Mouse (Mus musculus) erythroid progenitor cell, adult 5-6 weeks (primary cell): ENCODE measurements around the gene Gpr173. TPM values are rescaled to one million over a fixed set of nuclear protein-coding genes. Genes with fewer than 3 reads are reported as not detected.
"Not testable (repeated sequence)": the region's sequence is repeated elsewhere in the genome, so short reads cannot be mapped to it uniquely, and the experiment has no call there.

Source experiments
- ATAC-seq: replicated peaks from 2 replicates; pipeline ENCODE4 v1.8.0; 2016; ENCODE audit warnings: moderate number of reproducible peaks, mild to moderate bottlenecking, moderate TSS enrichment, inconsistent platforms; ENCODE audit not compliant: poor library complexity, low FRiP score, severe bottlenecking
- total RNA-seq, 2 experiments: library from RNA; stranded (forward) in 1 of 2; stranded (reverse) in 1 of 2; fragments of 150-400 nt in 1 of 2; fragments of 186-747, 209-891 nt in 1 of 2; gene quantifications; 2 replicates each; pipeline versions ENCODE4 v1.2.3 to v1.2.4; 2015 to 2017; ENCODE audit warnings: low replicate concordance in 2 of 2

Gene Gpr173
- not detected in 2 replicates for total RNA-seq (2015; ENCODE audit: low replicate concordance)
- not detected in 2 replicates for total RNA-seq (2017; ENCODE audit: low replicate concordance)

DNA sequence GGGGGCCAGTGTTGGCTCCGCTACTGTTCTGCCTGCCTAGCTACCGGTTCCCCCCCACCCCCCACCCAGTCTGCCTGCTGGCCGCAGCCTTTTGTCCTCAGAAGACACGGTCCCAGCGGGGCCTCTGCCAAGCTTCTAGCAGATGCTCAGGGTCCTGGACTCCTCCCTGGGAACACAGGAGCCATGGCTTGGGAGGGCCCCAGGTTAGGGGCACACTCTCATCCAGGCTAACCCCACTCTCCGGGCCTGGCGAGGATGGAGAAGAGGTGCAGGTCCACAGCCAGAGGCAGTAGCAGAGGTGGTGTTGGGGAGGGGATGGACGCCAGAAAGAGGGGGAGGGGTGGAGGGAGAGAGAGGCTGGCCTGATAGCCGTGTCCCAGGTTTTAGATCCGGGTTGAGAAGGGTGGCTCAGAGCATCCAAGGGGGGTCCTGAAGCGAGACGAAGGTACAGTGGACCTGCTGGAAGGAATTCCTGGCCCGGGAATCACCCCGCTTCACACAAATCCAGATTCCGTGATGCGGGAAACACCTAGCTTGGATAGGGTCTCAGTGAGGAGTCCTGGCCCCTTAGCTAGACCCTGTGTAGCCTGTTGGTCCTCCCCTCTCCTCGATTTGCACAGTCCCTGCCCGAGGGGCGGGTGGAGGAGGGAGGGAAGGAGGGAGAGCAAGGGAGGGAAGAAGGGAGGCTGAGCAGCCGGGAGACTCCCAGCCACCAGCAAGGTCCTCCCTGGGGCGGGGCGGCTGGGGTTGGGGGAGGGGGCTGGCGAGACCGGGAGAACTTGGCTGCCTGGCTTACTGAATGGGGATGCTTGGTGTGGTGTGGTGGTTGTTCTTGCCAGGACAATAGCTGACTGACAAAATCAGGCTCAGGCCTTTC, at the start of gene Gpr173:
Gene Gpr173, minus strand, starts transcription at position 308 of the 877 bp plus-strand sequence.
- ATAC-seq, result no peak

DNA sequence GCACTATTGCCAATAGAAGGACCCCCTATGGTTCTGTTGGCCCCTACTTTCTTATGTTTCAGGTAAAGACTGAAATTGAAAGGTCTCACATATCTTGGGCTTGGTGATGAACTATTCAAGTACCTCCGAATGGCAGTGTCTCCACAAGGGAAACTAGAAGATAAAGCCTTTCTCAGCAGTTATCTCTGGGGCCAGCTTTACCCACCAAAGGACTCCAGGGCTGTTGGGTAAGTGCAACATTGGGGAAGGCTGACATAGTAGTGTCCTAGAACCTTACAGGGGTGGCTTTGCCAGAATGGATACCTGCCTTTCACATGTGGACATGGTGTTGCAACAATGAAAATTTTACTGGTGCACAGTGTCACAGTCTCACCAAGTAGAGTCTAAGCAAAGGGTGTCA, 34.7 kb upstream of the Gpr173 start:
- no peak for ATAC-seq

DNA sequence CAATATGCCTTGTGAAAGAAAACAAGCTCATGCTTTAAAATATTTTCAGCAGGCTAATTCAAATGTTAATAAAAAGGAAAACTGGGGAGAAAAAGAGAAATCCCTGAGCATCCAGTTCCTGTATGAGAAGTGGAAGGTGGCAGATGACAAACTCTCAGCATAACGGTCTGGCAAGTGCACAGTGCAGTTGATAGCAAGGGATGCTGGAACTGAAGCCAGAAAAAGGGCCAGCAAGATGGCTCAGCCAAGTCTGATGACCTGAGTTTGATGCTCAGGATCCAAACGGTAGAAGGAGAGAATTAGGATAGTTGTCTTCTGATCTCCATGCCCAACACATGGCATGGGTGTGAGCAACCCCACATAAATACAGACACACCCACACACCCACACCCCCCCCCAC, 31.6 kb upstream of the Gpr173 start:
- no peak for ATAC-seq

DNA sequence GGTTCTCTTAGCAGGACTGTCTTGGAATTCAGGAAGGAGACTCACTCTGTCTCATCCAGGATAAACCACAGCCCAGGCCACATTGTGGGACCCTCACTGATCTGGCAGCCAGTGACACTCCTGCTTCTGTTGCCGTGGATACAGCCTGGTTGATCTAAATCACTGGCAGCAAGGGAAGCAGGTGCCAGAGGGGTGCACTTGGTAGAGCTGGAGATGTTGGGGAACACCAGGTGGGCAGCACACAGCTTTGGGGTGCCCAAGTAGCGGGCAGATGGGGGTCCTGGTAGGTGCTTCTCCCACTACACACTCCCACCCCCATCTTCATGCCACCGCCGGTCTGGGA, 479 bp downstream of the Gpr173 start:
- ATAC-seq, result no peak

DNA sequence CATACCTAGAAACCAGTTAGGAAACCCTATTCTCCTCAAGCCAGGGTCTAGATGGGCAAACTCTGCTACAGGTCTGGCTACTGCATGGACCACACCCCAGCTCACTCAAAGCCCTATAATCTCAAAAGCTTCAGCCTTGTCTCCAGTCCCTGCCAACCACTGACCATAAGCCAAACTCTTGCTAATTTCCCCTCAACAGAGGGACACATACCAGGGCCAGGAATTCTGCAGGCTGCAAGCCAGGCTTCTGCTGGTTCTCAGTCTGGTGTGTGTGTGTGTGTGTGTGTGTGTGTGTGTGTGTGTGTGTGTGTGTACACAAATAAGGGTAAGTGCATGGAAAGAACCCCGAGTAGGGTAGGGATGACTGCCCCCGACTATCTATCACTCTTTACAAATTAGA, 2.1 kb downstream of the Gpr173 start:
- ATAC-seq, result no peak

DNA sequence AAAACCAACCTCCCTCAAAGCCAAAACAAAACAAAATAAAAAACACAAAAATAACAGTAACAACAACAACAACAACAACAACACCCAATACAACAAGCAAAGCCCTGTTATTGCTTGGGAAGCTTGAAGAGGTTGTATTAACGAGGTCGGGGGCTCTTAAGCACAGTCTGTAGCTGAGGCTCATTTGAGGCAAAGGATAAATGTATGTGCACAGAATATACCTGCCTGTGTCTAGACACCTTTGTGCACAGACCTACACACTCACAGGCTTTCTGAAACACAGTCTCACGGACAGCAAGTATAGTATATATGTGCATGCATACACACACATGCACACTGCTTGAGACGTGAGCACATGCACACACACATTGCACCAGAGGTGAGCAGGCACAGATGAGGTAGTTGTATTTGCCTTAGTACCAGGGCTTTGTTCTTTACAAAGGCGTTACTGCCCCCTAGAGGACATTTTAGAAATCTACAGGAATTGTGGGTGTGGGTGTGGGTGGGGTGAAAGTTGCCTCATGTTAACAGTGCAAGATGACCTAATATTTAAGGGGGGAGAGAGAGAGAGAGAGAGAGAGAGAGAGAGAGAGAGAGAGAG, 15.9 kb downstream of the Gpr173 start:
- ATAC-seq, result peak; percentile 63

DNA sequence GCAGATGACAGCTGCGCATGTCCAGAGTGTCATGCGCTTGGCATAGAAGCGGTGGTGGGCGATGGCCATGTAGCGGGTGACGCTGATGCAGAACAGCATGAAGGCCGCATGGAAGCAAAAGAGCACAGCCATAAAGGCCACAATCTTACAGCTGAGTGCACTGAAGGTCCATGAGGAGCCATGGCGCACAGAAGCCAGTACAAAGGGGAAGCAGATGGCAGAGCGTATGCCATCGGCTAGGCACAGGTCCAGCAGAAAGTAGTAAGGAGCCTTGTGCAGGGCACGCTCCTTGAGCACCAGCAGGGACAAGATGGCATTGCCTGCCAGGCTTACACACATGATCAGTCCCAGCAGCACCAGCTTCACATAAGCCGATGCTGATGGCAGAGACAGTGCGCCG, 21.5 kb downstream of the Gpr173 start:
- no peak for ATAC-seq

DNA sequence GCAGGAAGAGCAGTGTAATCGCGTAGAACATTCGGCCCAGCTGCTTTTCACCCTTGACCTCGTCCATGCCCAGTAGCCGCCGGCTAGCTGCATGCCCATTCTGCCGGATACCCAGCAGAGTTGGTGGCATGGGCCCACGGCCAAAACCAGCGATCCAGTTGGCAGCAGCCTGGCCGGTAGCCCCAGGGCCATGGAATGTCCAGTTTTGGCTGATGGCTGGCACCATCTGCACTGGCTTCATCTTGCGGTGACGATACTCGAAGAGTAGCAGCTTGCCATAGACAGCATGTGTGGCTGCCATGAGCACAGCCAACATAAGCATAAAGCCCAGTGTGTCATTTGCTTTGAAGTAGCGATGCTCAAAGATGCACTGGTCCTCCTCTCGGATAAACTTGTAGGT, 21.9 kb downstream of the Gpr173 start:
- no peak for ATAC-seq

DNA sequence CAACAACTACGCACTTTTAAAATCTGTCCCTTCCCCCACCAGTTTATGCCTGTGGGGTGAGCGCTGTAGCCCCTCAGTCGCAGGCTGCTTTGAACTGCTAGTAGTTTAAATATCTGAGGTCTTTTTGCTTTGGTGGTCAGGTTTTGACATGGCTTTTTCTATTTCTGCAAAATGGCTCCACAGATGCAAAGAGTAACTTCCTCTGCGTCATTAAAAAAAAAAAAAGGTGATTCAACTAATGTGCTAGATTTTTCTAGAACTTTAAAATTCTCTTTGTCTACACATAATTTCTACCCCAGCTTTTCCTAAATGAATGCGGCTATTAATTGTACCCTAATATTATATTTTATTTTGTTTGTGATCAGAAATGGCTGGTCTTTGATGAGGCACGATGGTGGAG, 25.6 kb downstream of the Gpr173 start:
- ATAC-seq, result no peak

DNA sequence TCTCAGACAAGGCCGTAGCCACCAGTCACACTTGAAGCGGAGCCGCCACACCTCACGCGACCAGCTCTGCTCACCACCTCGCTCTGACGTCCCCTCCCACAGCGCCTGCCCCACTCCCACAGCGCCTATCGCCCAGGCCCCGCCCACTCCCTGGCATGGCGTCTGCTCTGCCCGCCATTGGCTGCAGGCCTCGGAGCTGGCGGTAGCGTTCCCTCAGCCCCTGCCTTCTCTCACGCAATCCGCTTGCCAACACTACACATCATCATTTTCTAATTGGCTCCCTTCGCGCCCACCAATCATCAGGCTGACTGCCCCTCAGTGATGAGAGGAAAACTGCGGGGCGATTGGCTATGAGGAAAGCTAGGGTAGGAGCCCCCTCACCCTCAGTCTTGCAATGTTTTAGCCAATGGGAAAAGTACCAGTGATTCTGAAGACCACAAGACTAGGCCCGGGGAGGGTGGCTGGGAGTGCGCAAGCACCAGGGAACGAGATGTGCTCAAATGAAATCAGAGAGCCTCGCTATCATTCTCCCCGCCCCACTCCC, 26.1 kb downstream of the Gpr173 start, which contains the start of gene Tspyl2:
Gene Tspyl2, minus strand, starts transcription at position 68 of the 544 bp plus-strand sequence.
- ATAC-seq, result peak; percentile 100

DNA sequence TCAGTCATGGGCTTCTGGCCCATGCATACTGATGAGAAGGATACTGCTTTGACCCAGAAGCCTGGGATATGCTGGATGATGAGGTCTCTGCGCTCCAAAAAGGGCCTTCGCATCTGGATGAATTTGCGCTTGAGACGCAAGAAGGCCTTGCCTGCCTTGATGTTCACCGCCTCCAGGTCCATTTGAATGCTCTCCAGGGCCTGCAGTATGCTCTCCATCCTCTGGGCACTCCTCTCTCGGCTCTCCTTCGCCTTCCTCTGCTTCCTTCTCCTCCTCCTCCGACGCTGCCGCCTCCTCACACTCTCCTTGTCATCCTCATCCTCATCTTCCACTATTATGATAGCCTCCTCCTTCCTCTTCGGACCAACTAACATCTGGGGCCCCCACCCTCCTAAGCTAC, 27.0 kb downstream of the Gpr173 start:
- ATAC-seq, result no peak

DNA sequence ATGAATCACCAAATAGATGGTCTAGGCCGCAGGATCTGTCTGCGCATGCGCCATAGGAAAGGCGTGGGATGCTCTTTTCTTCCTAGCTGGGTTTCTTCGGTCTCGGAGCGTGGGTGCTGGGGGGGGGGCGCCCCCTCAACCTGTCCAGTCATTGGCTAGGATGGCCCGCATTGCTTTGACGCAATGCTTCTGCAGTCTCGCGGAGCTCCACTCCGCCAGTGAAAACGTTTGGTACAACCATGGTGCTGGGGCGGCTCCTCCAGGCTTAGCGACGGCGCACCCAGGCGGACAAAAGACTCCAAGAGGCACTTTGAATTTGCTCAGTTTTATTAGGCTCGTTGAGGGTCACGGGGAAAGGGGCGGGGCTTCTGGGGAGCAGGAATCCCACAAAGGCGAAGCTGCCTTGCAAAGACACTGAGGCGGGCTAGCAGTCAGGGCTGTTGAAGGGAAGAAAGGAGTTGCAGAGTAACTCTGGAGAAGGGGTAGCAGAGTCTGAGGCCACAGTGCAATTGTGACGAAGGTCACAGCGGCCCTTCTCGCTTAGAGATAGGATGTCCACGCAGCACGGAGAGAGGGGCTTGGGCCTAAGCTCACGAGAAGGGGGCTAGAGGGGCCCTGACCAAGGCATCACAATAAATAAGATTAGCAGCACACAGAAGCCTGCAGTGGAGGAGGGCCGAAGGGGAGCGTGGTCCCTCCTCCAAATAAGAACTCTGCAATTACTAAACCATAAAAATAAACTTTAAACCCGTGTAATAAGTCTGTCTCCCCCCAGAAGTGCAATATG, 31.8 kb downstream of the Gpr173 start:
- ATAC-seq, result peak; percentile 85

DNA sequence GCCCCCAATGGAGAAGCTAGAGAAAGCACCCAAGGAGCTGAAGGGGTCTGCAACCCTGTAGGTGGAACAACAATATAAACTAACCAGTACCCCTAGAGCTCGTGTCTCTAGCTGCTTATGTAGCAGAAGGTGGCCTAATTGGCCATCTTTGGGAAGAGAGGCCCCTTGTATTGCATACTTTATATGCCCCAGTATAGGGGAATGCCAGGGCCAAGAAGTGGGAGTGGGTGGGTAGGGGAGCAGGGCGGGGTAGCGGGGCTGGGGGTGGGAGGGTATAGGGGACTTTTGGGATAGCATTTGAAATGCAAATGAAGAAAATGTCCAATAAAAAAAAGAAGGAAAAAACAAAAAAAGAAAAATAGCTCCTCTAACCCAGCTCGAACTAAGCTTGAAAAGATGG, 32.4 kb downstream of the Gpr173 start:
- not testable (repeated sequence) for ATAC-seq

DNA sequence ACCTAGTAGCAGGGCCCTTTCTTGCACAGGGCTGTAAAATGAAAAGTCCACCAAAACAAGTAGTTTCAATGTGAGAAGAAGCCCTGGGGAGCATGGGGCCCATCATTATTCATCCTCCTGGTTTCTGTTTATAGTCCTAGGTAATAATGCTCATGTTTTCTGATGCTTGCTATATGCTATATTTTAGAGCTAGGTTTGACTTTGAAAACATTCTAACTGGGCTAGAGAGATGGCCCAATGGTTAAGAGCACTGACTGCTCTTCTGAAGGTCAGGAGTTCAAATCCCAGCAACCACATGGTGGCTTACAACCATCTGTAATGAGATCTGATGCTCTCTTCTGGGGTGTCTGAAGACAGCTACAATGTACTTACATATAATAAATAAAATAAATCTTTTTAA, 39.1 kb downstream of the Gpr173 start:
- not testable (repeated sequence) for ATAC-seq

DNA sequence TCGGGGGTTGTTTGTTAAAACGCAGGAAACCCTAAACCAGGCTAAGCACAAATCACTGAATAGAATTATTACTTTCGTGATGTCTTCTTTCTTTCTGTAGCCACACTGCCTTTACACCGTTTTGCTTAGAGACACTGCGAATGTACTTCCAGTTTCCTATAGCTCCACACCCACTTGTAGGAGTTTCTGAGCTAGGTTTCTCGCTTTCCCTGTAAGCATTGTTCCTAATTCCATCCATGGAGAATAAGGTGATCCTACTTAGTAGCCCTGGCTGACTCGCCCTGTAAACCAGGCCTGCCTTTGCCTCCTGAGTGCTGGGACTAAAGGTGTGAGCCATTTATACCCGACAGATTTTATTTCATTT, 40.8 kb downstream of the Gpr173 start:
- ATAC-seq, result peak; percentile 56

DNA sequence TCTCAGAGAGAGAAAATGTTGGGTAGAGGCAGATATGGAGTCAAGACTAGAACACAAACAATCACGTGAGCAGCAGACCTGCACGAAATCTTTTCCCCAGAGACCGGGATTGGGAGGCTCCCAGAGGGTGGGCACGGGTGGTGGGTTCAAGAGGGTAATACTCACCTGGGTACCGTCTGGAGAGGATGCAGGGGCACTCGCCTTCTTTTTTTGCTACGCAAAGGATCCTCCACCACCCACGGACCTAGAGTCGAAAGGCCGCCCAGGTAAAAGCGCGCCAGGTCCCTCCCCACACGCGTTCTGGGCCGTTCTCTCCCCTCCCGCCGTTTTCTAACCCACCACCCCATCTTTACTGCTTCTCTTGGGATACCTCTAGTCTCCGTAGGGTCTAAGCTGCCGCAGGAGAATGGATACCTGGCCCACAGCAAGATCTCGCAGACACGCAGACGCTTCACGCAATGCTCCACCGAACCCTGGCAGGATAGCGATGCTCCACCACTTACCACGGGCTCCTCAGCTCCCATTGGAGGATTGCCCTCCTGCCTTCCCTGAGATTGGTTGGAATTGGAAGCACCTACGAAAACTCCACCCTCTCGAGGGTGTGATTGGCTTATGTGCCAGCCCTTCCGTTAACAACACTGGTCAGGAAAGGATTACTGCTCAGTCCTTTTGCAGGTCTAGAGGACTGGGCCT, 41.4 kb downstream of the Gpr173 start, which contains the start of gene Kantr:
Gene Kantr, minus strand, starts transcription at position 500 of the 693 bp plus-strand sequence.
- ATAC-seq, result peak; percentile 100

DNA sequence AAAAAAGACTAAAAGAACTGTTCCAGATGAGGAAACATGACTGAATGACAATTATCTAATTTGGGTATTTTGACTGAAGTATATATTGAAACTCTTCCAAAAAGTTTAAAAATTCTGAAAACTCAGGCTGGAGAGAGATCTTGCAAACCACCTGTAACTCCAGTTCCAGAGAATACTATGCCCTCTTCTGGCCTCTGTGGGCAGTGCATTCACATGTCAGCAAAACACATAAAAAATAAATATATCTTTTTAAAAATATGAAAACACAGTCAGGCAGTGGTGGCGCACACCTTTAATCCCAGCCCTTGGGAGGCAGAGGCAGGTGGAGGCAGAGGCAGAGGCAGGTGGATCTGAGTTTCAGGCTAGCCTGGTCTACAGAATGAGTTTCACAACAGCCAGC, 44.9 kb downstream of the Gpr173 start:
- ATAC-seq, result no peak

DNA sequence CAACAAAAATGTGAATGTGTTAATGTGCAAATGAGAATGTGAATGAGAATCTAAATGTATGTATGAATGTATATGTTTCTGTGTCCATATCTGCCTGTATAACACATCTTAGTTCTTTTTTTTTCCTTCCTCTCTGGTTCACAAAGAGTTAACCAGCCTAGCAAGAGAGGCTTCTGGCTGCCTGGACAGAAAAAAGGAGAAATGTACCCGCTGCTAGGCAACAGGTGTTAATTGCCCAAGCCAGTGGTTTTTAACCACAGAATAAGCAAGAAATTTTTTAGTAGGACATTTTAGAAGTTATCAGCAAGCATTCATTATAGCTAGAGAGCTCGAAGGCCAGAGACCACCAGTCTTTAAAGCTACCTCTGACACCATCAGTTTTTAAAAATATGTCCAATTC, 45.7 kb downstream of the Gpr173 start:
- no peak for ATAC-seq

DNA sequence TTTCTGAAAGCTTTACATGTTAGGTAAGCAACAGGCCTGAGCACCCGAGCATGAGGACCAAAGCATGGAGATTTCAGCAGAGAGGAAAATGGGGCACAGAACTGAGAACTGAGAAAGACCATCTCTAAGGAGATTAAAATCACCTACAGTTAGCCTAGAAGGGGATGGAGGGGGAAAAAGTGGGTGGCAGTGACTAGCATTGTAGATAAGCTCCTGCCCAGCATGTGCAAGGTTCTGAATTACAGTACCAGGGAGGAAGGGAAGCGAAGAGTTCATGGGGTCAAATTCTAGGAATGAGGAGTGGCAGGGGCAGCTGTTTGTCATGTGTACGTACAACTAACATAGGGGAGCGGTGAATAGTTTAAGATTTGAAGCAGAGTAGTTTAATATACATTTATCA, 48.0 kb downstream of the Gpr173 start:
- ATAC-seq, result no peak

DNA sequence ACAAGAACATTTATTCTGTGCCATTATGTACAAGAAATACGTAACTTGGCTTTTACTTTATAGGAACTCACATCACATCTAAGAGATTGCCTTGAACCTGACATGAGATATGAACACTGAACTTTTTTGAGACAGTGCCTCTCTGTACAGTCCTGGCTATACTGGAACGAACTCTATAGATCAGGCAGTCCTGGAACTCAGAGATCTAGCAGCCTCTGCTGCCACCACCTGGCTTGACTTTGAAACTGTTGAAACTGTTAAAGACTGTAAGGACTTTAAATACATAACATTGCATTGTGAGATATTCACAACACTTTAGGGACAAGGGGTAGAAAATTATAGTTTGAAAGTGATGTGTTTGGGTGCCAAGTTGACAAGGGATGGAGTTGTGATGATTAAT, 60.6 kb downstream of the Gpr173 start:
- peak; percentile 86 for ATAC-seq
